Mouse (Mus musculus) T-helper 1 cell (primary cell): ENCODE data around the gene Tpst2.

Source experiments
- in situ Hi-C: fragments of 300-600 bp; cut with MboI, MseI; formaldehyde crosslinking; loops from one replicate; pipeline ENCODE4 v1.15.1; 2025; ENCODE audit warnings: high pct_unique_total_duplicates

Gene Tpst2

GRCm38 (mm10) chr5:112254282-112254806, 22.1 kb upstream of the Tpst2 start:
- in situ Hi-C loops, result loop anchor here (25.0 kb wide), 1 partner anchor 1858 kb away; no protein-coding TSS in a partner anchor

- in situ Hi-C loops, result loop anchor here (25.0 kb wide), 1 partner anchor 1857 kb away; no protein-coding TSS in a partner anchor
These were observed 21.1 kb upstream of the Tpst2 start, which contains the start of gene Crybb1 for GRCm38 (mm10) chr5:112255426-112255825. TSS of gene Crybb1 (plus strand) at chr5:112255815.

- in situ Hi-C loops, result loop anchor here (25.0 kb wide), 1 partner anchor 1856 kb away; no protein-coding TSS in a partner anchor
These were observed 20.0 kb upstream of the Tpst2 start for GRCm38 (mm10) chr5:112256457-112256856.

- in situ Hi-C loops, result loop anchor here (25.0 kb wide), 1 partner anchor 1854 kb away; no protein-coding TSS in a partner anchor
These were observed 18.6 kb upstream of the Tpst2 start for GRCm38 (mm10) chr5:112257896-112258295.

GRCm38 (mm10) chr5:112259862-112260650, 16.4 kb upstream of the Tpst2 start:
- in situ Hi-C loops, result loop anchor here (25.0 kb wide), 1 partner anchor 1852 kb away; no protein-coding TSS in a partner anchor

- in situ Hi-C loops, result loop anchor here (25.0 kb wide), 1 partner anchor 1851 kb away; no protein-coding TSS in a partner anchor
These were observed 15.7 kb upstream of the Tpst2 start for GRCm38 (mm10) chr5:112260818-112261217.

GRCm38 (mm10) chr5:112264099-112264498, 12.4 kb upstream of the Tpst2 start:
- in situ Hi-C loops, result loop anchor here (25.0 kb wide), 1 partner anchor 1848 kb away; no protein-coding TSS in a partner anchor

- in situ Hi-C loops, result loop anchor here (25.0 kb wide), 1 partner anchor 1847 kb away; no protein-coding TSS in a partner anchor
These were observed 11.4 kb upstream of the Tpst2 start for GRCm38 (mm10) chr5:112265110-112265509.

GRCm38 (mm10) chr5:112265515-112265914, 11.0 kb upstream of the Tpst2 start:
- in situ Hi-C loops, result loop anchor here (25.0 kb wide), 1 partner anchor 1847 kb away; no protein-coding TSS in a partner anchor

- in situ Hi-C loops, result loop anchor here (25.0 kb wide), 1 partner anchor 1846 kb away; no protein-coding TSS in a partner anchor
These were observed 10.3 kb upstream of the Tpst2 start for GRCm38 (mm10) chr5:112266011-112266777.

- in situ Hi-C loops, result loop anchor here (25.0 kb wide), 1 partner anchor 1841 kb away; no protein-coding TSS in a partner anchor
These were observed 5.5 kb upstream of the Tpst2 start for GRCm38 (mm10) chr5:112270764-112271541.

- in situ Hi-C loops, result loop anchor here (25.0 kb wide), 1 partner anchor 1839 kb away; no protein-coding TSS in a partner anchor
These were observed 3.6 kb upstream of the Tpst2 start for GRCm38 (mm10) chr5:112272934-112273333.

GRCm38 (mm10) chr5:112273746-112274463, 2.6 kb upstream of the Tpst2 start:
- in situ Hi-C loops, result loop anchor here (25.0 kb wide), 1 partner anchor 1838 kb away; no protein-coding TSS in a partner anchor

GRCm38 (mm10) chr5:112275021-112275804, 1.3 kb upstream of the Tpst2 start:
- in situ Hi-C loops, result loop anchor here (5.0 kb wide), 1 partner anchor 67 kb away; the partner anchor contains the start of genes Hps4 and Srrd

GRCm38 (mm10) chr5:112276907-112277348, 437 bp downstream of the Tpst2 start:
- in situ Hi-C loops, result loop anchor here (5.0 kb wide), 1 partner anchor 65 kb away; the partner anchor contains the start of genes Hps4 and Srrd

- in situ Hi-C loops, result loop anchor here (5.0 kb wide), 1 partner anchor 64 kb away; the partner anchor contains the start of genes Hps4 and Srrd
These were observed 1.5 kb downstream of the Tpst2 start for GRCm38 (mm10) chr5:112277906-112278470.

- in situ Hi-C loops, result loop anchor here (5.0 kb wide), 1 partner anchor 63 kb away; the partner anchor contains the start of genes Hps4 and Srrd
These were observed 2.9 kb downstream of the Tpst2 start for GRCm38 (mm10) chr5:112279181-112280021.
